Mouse (Mus musculus): ENCODE measurements around the gene Set.

DNA sequence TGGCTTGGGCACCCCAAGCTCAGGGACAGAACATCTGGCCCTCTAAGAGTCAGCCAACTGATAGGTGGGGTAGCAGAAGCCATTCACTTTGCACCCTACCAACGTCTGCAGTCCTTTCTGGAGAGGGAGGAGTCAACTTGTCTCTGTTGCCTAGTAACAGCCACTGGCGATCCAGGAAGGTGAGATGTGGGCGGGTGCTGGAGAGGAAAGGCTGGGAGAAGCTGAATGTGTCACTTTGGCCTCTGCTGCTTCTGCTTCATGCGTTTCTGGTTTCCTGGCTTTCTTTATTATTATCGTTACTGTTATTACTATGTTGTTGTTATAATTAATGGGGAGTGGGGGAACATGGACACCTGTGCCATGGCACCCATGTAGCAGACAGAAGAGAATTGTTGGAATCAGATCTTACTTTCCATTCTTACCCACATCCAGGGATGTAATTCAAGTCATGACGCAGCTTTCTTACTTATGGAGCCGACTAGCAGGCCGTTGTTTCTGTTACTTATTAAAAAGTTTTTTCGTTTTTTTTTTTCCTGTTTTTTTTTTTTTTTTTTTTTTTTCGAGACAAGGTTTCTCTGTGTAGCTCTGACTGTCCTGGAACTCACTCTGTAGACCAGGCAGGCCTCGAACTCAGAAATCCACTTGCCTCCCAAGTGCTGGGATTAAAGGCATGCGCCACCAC lies at the start of gene Set:
- no peak for TF ChIP-seq ZC3H11A (IDR thresholded peaks at IDR 0.05; ENCODE audit: borderline replicate concordance, low read depth, low read length)
- peak; percentile 68; the same call in 1 of the 2 replicates for TF ChIP-seq ZNF384 (IDR thresholded peaks at IDR 0.05; ENCODE audit: low read depth, low read length)
- TF ChIP-seq MAFK (IDR thresholded peaks at IDR 0.05; ENCODE audit: insufficient read depth, low read depth, low read length): no peak
